Mouse (Mus musculus) olfactory bulb, adult 2 months (tissue): ENCODE measurements around the gene Duox2. TPM values are rescaled to one million over a fixed set of nuclear protein-coding genes. Genes with fewer than 3 reads are reported as not detected.

Source experiments
- H3K27ac ChIP-seq: fragments of 200-500 bp; 2 replicates; pipeline ENCODE4 v1.5.1; 2012; ENCODE audit warnings: low read depth, low read length; ENCODE audit not compliant: insufficient read depth
- H3K4me1 ChIP-seq: fragments of 200-500 bp; 2 replicates; pipeline ENCODE4 v1.6.1; 2012; ENCODE audit warnings: low read length; ENCODE audit not compliant: control insufficient read depth, insufficient read depth
- H3K4me3 ChIP-seq: fragments of 200-500 bp; 2 replicates; pipeline ENCODE4 v1.5.1; 2012; ENCODE audit warnings: mild to moderate bottlenecking, low read depth, low read length, moderate library complexity; ENCODE audit not compliant: insufficient read depth
- CTCF ChIP-seq: fragments of 200-500 bp; IDR thresholded peaks from 2 replicates; pipeline ENCODE4 v1.5.1; 2012; ENCODE audit warnings: low read depth, mild to moderate bottlenecking, low read length, moderate library complexity; ENCODE audit not compliant: insufficient read depth
- POLR2A ChIP-seq: fragments of 200-500 bp; IDR thresholded peaks from 2 replicates; pipeline ENCODE4 v1.6.1; 2012; ENCODE audit warnings: mild to moderate bottlenecking, low read depth, low read length, moderate library complexity; ENCODE audit not compliant: insufficient read depth
- WGBS: fragments of 180-500 bp; shearing (Covaris S2); methylation state at CpG from one replicate; pipeline ENCODE4 v1.1.7; 2018; 5-methylcytosine and 5-hydroxymethylcytosine counted together
- polyA plus RNA-seq: library from polyadenylated mRNA; stranded (reverse); fragments of >200 nt; gene quantifications from 2 replicates; pipeline ENCODE4 v1.2.4, GENCODE M21; 2012; ENCODE audit warnings: low replicate concordance; ENCODE audit not compliant: missing spikeins, insufficient read depth, insufficient read length

Gene Duox2
- polyA plus RNA-seq, 1 experiment: not detected

- TF ChIP-seq CTCF: no peak
- no peak for TF ChIP-seq POLR2A
- no peak overlapping the region for H3K27ac ChIP-seq
- WGBS: 84% methylated on average over 3 of the region's 3 CpGs
- no peak overlapping the region for H3K4me3 ChIP-seq
- H3K4me1 ChIP-seq: no peaks in the 10 kb centered on the region
Observed at GRCm38 (mm10) chr2:122324586-122324985, 26.3 kb upstream of the Duox2 start.

DNA sequence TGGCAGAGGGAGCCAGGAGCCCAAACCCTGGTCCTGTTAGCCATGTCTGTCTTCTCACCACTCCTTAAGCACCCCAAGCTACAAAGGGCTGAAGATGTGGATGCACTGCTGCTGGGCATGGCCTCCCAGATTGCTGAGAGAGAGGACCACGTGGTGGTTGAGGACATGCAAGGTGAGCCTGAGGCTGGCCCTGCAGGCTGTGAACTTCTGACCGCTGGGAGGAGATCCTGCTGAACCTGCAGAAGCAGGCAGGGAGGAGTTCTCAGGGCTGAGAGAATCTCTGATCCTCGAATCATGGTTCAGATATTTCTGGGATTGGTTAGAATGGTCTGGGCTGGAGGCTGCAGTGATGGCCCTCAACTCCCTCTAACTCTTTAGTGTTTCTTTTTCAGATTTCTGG, 25.7 kb upstream of the Duox2 start:
- Histone ChIP-seq H3K27ac (no peak overlapping the region), H3K4me3 (no peak overlapping the region), H3K4me1 (no peaks in the 10 kb centered on the region)
- no peak for TF ChIP-seq POLR2A
- no peak for TF ChIP-seq CTCF
- WGBS: 70% methylated on average over 3 of the region's 3 CpGs

GRCm38 (mm10) chr2:122317384-122317783, 19.1 kb upstream of the Duox2 start:
- WGBS: 82% methylated on average over 4 of the region's 4 CpGs
- no peak overlapping the region for H3K4me3 ChIP-seq
- H3K4me1 ChIP-seq: peaks cover 10% of the 10 kb centered on the region
- no peak overlapping the region for H3K27ac ChIP-seq
- TF ChIP-seq CTCF: no peak
- no peak for TF ChIP-seq POLR2A

DNA sequence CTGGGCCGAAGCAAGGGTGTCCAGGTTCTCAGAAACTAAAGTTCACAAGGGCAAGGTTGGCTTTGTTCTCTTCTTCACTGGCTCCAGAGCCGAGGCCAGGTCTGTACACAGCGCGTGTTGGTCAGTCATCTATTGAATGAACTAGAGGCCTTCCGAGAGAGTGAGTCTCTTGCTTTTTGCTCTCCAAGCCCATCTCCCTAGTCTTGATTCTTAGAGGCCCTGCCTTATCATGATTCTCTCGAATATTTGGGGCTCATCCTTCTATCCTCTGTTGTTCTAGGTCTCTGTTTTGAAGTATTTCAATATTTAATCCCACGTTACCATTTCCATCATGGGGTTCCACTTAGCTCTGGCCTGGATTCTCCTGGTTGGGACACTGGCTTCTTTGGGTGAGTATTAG, 17.1 kb upstream of the Duox2 start, which contains the start of gene Duox1:
Duox1 (plus strand) TSS at position 301 of the 400 bp plus-strand sequence.
- 89% methylated on average over 7 of the region's 7 CpGs for WGBS
- TF ChIP-seq CTCF (no peak), POLR2A (no peak)
- Histone ChIP-seq H3K27ac (no peak within 1 kb of the TSS), H3K4me3 (no peak within 1 kb of the TSS), H3K4me1 (peaks cover 10% of the 10 kb centered on the region)

GRCm38 (mm10) chr2:122313536-122313935, 15.3 kb upstream of the Duox2 start, which contains the start of gene Duoxa1:
Gene Duoxa1, minus strand, starts transcription at chr2:122313730.
- TF ChIP-seq CTCF (no peak), POLR2A (no peak)
- Histone ChIP-seq H3K27ac (no peak within 1 kb of the TSS), H3K4me1 (peaks cover 10% of the 10 kb centered on the region), H3K4me3 (0 out of 2 replicates have a peak within 1 kb of the TSS, but pooled peaks have one; percentile 3)
- WGBS: 9% methylated on average over 24 of the region's 24 CpGs

- 4% methylated on average over 27 of the region's 27 CpGs for WGBS
- no peak overlapping the region for H3K27ac ChIP-seq
- TF ChIP-seq CTCF: peak; percentile 59; the same call in 1 of the 2 replicates
- TF ChIP-seq POLR2A: no peak
- H3K4me1 ChIP-seq: peaks cover 10% of the 10 kb centered on the region
- no peak overlapping the region for H3K4me3 ChIP-seq
Observed at GRCm38 (mm10) chr2:122312722-122313417, 14.6 kb upstream of the Duox2 start.

DNA sequence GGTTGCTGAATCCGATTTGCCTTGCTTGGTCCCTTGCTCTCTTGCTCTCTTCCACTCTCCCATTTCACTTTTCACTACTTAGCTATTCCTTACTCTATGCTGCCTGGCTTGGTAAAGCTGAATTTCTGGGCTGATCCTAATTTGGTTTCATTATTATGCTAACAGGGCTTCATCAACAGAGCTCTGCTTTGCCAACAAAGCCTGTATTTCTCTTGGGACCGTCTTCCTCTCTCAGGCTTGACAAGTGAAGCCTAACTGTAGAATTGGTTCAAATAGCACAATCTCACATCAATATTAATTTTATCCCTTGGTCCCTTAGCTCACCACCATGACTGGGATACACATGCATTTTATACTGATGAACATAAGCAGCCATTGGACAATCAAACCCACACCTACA, 13.3 kb upstream of the Duox2 start:
- Histone ChIP-seq H3K27ac (no peak overlapping the region), H3K4me1 (peaks cover 14% of the 10 kb centered on the region), H3K4me3 (no peak overlapping the region)
- 44% methylated on average over 2 of the region's 2 CpGs for WGBS
- TF ChIP-seq CTCF: no peak
- no peak for TF ChIP-seq POLR2A

- Histone ChIP-seq H3K4me3 (no peak overlapping the region), H3K27ac (no peak overlapping the region), H3K4me1 (peaks cover 18% of the 10 kb centered on the region)
- TF ChIP-seq POLR2A: no peak
- TF ChIP-seq CTCF: no peak
- 37% methylated on average over 3 of the region's 3 CpGs for WGBS
Observed at GRCm38 (mm10) chr2:122309647-122310046, 11.4 kb upstream of the Duox2 start.

DNA sequence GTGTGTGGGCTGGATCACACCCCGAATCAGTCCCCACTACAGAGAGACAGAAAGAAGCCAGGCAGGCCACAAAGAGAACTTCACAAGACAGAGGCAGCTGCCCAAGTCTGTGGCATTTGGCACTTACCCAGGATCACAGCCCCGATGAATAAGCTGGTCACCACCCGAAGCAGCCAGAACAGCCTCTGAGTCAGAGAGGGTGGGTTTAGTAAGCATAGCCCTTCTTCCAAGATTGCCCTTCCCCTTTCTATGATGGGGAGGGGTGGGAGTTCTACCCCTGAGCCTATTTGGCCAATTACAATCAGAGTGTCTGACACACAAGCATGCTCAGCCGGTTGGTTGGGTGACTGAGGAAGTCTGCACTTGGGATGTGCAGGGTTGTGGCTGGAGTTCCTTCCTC, 7.9 kb upstream of the Duox2 start:
- WGBS: 24% methylated on average over 4 of the region's 4 CpGs
- no peak overlapping the region for H3K27ac ChIP-seq
- peaks cover 16% of the 10 kb centered on the region for H3K4me1 ChIP-seq
- TF ChIP-seq POLR2A (no peak), CTCF (no peak)
- no peak overlapping the region for H3K4me3 ChIP-seq

GRCm38 (mm10) chr2:122305097-122305892, 7.0 kb upstream of the Duox2 start:
- Histone ChIP-seq H3K4me3 (no peak overlapping the region), H3K4me1 (peaks cover 19% of the 10 kb centered on the region), H3K27ac (no peak overlapping the region)
- TF ChIP-seq POLR2A: no peak
- no peak for TF ChIP-seq CTCF
- 89% methylated on average over 16 of the region's 16 CpGs for WGBS
